Mouse (Mus musculus) CH12.LX (cell line): ENCODE measurements around the gene Gm10491. TPM values are rescaled to one million over a fixed set of nuclear protein-coding genes. Genes with fewer than 3 reads are reported as not detected.
"Not testable (repeated sequence)": the region's sequence is repeated elsewhere in the genome, so short reads cannot be mapped to it uniquely, and the experiment has no call there.

ENCODE experiments used
- DNase-seq: peaks from one replicate; pipeline ENCODE4 v3.0.0-alpha.2; 2013; ENCODE audit errors: extremely low read depth
- H3K27ac ChIP-seq: 2 replicates; pipeline ENCODE4 v1.5.1; 2012; ENCODE audit warnings: low read depth, mild to moderate bottlenecking, control low read depth, moderate library complexity; ENCODE audit not compliant: insufficient read depth
- H3K27me3 ChIP-seq: replicated peaks from 2 replicates; pipeline ENCODE3; 2012; ENCODE audit warnings: inconsistent platforms
- H3K36me3 ChIP-seq, 2 experiments: replicated peaks in 1 of 2; 2 replicates each; pipeline versions ENCODE3 to v1.6.1; 2012; ENCODE audit warnings: inconsistent platforms in 1 of 2, low read length in 1 of 2, mild to moderate bottlenecking in 1 of 2, mixed read lengths in 1 of 2, moderate library complexity in 1 of 2; ENCODE audit not compliant: control insufficient read depth in 1 of 2, insufficient read depth in 1 of 2
- H3K4me1 ChIP-seq, 2 experiments: 2 replicates each; pipeline ENCODE4 v1.6.1; 2012; ENCODE audit warnings: inconsistent platforms in 1 of 2, moderate library complexity in 1 of 2; ENCODE audit not compliant: insufficient read depth in 2 of 2, control insufficient read depth in 1 of 2
- H3K4me2 ChIP-seq: 2 replicates; pipeline ENCODE4 v1.6.1; 2012; ENCODE audit warnings: low read depth, mild to moderate bottlenecking, control low read depth; ENCODE audit not compliant: poor library complexity, insufficient read depth, severe bottlenecking
- H3K4me3 ChIP-seq, 3 experiments: fragments of 150-350 bp in 1 of 3; sonication (generic) in 1 of 3; replicated peaks in 1 of 3; 2 replicates each; pipeline versions ENCODE3 to v1.5.1; 2011 to 2012; ENCODE audit warnings: low read depth in 2 of 3, low read length in 2 of 3, mild to moderate bottlenecking in 2 of 3, moderate library complexity in 2 of 3, control low read depth in 1 of 3, improper control_type of control experiment in 1 of 3, inconsistent platforms in 1 of 3, mixed read lengths in 1 of 3; ENCODE audit not compliant: poor library complexity in 1 of 3
- H3K79me2 ChIP-seq: replicated peaks from 2 replicates; pipeline ENCODE4 v1.6.1; 2012; ENCODE audit warnings: mild to moderate bottlenecking, moderate library complexity; ENCODE audit not compliant: control insufficient read depth, poor library complexity, insufficient read depth, severe bottlenecking; ENCODE audit errors: extremely low read depth
- H3K9ac ChIP-seq: 2 replicates; pipeline ENCODE4 v1.6.1; 2012; ENCODE audit warnings: low read depth, mild to moderate bottlenecking, control low read depth, moderate library complexity; ENCODE audit not compliant: insufficient read depth
- H3K9me3 ChIP-seq: replicated peaks from 2 replicates; pipeline ENCODE3; 2012; ENCODE audit warnings: low read length, inconsistent platforms, mixed read lengths
- CTCF ChIP-seq, 2 experiments: IDR thresholded peaks in 1 of 2; conservative IDR thresholded peaks in 1 of 2; 2 replicates each; pipeline ENCODE4 v1.5.1; 2011 to 2012; ENCODE audit warnings: low read depth in 2 of 2, low read length in 2 of 2, improper control_type of control experiment in 1 of 2, inconsistent platforms in 1 of 2, mild to moderate bottlenecking in 1 of 2, moderate library complexity in 1 of 2
- EP300 ChIP-seq: IDR thresholded peaks from 2 replicates; pipeline ENCODE4 v1.6.1; 2011; ENCODE audit warnings: low read length, improper control_type of control experiment
- ETS1 ChIP-seq: conservative IDR thresholded peaks from 2 replicates; pipeline ENCODE4 v1.6.1; 2012; ENCODE audit warnings: low read depth, mild to moderate bottlenecking, inconsistent platforms, low read length, improper control_type of control experiment, moderate library complexity
- GABPA ChIP-seq: IDR thresholded peaks from 2 replicates; pipeline ENCODE4 v1.6.1; 2012; ENCODE audit warnings: low read depth, low read length, improper control_type of control experiment, inconsistent platforms; ENCODE audit not compliant: insufficient replicate concordance
- JUN ChIP-seq: IDR thresholded peaks from 2 replicates; pipeline ENCODE4 v1.6.1; 2011; ENCODE audit warnings: low read depth, mild to moderate bottlenecking, low read length, improper control_type of control experiment, moderate library complexity; ENCODE audit not compliant: insufficient read depth
- KAT2A ChIP-seq: IDR thresholded peaks from 2 replicates; pipeline ENCODE4 v1.6.1; 2012; ENCODE audit warnings: low read length, improper control_type of control experiment, inconsistent platforms; ENCODE audit not compliant: insufficient replicate concordance
- MEF2A ChIP-seq: IDR thresholded peaks from 2 replicates; pipeline ENCODE4 v1.6.1; 2014; ENCODE audit warnings: low read depth, mild to moderate bottlenecking, inconsistent platforms, low read length, improper control_type of control experiment, borderline replicate concordance
- RAD21 ChIP-seq: IDR thresholded peaks from 2 replicates; pipeline ENCODE4 v1.6.1; 2011; ENCODE audit warnings: low read depth, mild to moderate bottlenecking, low read length, improper control_type of control experiment, moderate library complexity
- TCF12 ChIP-seq: IDR thresholded peaks from 2 replicates; pipeline ENCODE4 v1.6.1; 2014; ENCODE audit warnings: low read depth, mild to moderate bottlenecking, inconsistent platforms, low read length, improper control_type of control experiment
- USF1 ChIP-seq: IDR thresholded peaks from 2 replicates; pipeline ENCODE4 v1.6.1; 2014; ENCODE audit warnings: low read depth, mild to moderate bottlenecking, inconsistent platforms, low read length, improper control_type of control experiment
- USF2 ChIP-seq: conservative IDR thresholded peaks from 2 replicates; pipeline ENCODE4 v1.6.1; 2011; ENCODE audit warnings: low read depth, low read length, improper control_type of control experiment
- ZC3H11A ChIP-seq: IDR thresholded peaks from 2 replicates; pipeline ENCODE4 v1.6.1; 2012; ENCODE audit warnings: low read depth, mild to moderate bottlenecking, inconsistent platforms, low read length, improper control_type of control experiment
- ZMIZ1 ChIP-seq: IDR thresholded peaks from 2 replicates; pipeline ENCODE4 v1.6.1; 2012; ENCODE audit warnings: low read depth, mild to moderate bottlenecking, inconsistent platforms, low read length, improper control_type of control experiment
- dilution Hi-C: fragments of 300-500 bp; cut with MboI; formaldehyde crosslinking; loops from 2 replicates; pipeline ENCODE4 v1.14.3; 2020; ENCODE audit warnings: low sequenced_read_pairs; ENCODE audit not compliant: extremely low pct_unique_long_range_greater_than_20kb, extremely low pct_ligation_motif_present
- in situ Hi-C: fragments of 300-500 bp; cut with MboI; formaldehyde crosslinking; loops from 3 replicates; pipeline ENCODE4 v1.14.3; 2019; ENCODE audit warnings: low sequenced_read_pairs, low pct_ligation_motif_present, low pct_unique_long_range_greater_than_20kb, mixed read lengths
- polyA plus RNA-seq: library from polyadenylated mRNA; unstranded; fragments of >175 nt; gene quantifications from 2 replicates; pipeline ENCODE4 v1.2.1, GENCODE M21; 2012; ENCODE audit warnings: low read depth; ENCODE audit not compliant: insufficient read length
- total RNA-seq, 2 experiments: library from RNA; depleted of rRNA; stranded (reverse); fragments of 300-350 nt in 1 of 2; fragments of >200 nt in 1 of 2; gene quantifications; 2 replicates each; pipeline ENCODE4 v1.2.3; 2012 to 2014

Gene Gm10491
- total and polyA plus RNA-seq, 3 experiments: not detected

DNA sequence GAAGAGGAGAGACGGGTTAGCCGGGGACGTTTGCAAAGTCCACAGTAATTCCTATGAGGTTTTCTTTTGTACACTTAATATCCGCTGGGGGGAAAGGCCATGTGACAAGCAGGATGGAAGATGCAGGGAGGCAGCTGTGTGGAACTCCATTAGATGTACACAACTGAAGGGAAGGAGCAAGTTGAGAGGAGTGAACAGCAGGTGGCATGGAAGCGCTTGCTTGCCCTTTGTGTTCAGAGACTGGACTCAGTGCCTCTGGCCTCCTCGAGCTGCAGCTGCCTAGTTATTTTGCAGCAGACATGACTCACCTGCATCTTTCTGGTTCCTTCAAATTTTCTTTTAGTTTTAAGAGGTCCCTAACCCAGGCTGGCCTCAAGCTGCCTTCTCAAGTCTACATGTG lies 2.8 kb upstream of the Gm10491 start:
- TF ChIP-seq CTCF (conservative IDR thresholded peaks at IDR 0.05 in 1 of 2, IDR thresholded peaks at IDR 0.05 in 1 of 2; ENCODE audit: low read depth in 2 of 2, low read length in 2 of 2): peak in 1 of 2 experiments; percentile 9; a peak in 1 of 4 replicates
- no peak for TF ChIP-seq TCF12
- H3K27me3 ChIP-seq: no peaks in the 10 kb centered on the region
- dilution Hi-C loops: no loop called here
- no peak overlapping the region for H3K4me2 ChIP-seq
- H3K36me3 ChIP-seq: peaks cover 10 to 19% of the 10 kb centered on the region in 2 experiments
- no peaks in the 10 kb centered on the region for H3K4me1 ChIP-seq
- H3K4me3 ChIP-seq: no peak overlapping the region
- no peak overlapping the region for H3K9ac ChIP-seq
- no peaks in the 10 kb centered on the region for H3K79me2 ChIP-seq
- DNase-seq: no peak
- H3K9me3 ChIP-seq: no peaks in the 10 kb centered on the region
- H3K27ac ChIP-seq: no peak overlapping the region
- in situ Hi-C loops: loop anchor here (5.0 to 25.0 kb wide), 2 partner anchors 107 to 202 kb away; partner anchors contain the start of gene Glod5

DNA sequence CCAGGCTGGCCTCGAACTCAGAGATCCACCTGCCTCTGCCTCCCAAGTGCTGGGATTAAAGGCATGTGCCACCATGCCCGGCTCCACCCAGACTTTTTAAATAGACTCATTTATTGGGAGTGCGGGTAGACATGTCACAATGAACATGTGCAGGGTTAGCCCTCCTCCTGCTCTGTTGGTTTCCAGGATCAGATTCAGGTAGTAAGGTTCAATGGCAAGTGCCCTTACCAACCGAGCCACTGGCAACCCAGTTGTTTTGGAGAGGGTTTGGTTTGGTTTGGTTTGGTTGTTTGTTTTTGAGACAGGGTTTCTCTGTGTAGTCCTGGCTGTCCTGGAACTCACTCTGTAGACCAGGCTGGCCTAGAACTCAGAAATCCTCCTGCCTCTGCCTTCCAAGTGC lies 1.6 kb upstream of the Gm10491 start, which contains the start of gene Gm10490:
TSS of gene Gm10490 (plus strand) at position 301 of the 400 bp plus-strand sequence.
- H3K9me3 ChIP-seq, DNase-seq, H3K27ac ChIP-seq, H3K4me2 ChIP-seq, H3K79me2 ChIP-seq, H3K4me1 ChIP-seq, H3K4me3 ChIP-seq, H3K27me3 ChIP-seq, dilution Hi-C loops, H3K9ac ChIP-seq: not testable (repeated sequence)
- H3K36me3 ChIP-seq: peaks cover 10 to 23% of the 10 kb centered on the region in 2 experiments
- in situ Hi-C loops: loop anchor here (25.0 kb wide), 1 partner anchor 203 kb away; no protein-coding TSS in a partner anchor

DNA sequence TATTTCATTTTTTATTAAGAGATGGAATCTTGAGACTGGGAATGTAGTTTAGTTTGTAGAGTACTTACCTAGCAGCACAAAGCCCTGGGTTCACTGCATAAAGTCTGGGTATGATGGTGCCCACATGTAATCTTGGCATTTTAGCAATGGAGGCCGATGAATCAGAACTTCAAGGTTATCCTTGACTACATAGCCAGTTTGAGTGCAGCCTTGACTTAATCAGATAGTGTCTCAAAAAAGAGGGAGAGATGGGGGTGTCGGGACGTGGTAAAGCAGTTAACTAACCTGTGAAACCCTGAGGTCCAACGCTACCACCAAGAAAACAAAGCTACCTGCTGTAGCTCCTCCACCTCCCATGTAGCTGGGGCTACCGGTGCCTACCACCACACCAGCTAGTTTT lies 3.2 kb downstream of the Gm10491 start:
- no peak overlapping the region for H3K9ac ChIP-seq
- peaks cover 20 to 39% of the 10 kb centered on the region in 2 experiments for H3K36me3 ChIP-seq
- H3K4me2 ChIP-seq: no peak overlapping the region
- no peak for DNase-seq
- dilution Hi-C loops: no loop called here
- peaks cover 0 to 4% of the 10 kb centered on the region in 2 experiments; a peak in 1 of 4 replicates for H3K4me1 ChIP-seq
- TF ChIP-seq RAD21 (no peak), USF2 (no peak), ZMIZ1 (no peak), ZC3H11A (no peak), USF1 (no peak), KAT2A (no peak), EP300 (no peak), JUN (no peak), ETS1 (no peak), MEF2A (no peak), GABPA (no peak)
- no peaks in the 10 kb centered on the region for H3K27me3 ChIP-seq
- H3K4me3 ChIP-seq: no peak overlapping the region
- no peaks in the 10 kb centered on the region for H3K79me2 ChIP-seq
- no peak overlapping the region for H3K27ac ChIP-seq
- in situ Hi-C loops: loop anchor here (25.0 kb wide), 1 partner anchor 208 kb away; no protein-coding TSS in a partner anchor
- H3K9me3 ChIP-seq: no peaks in the 10 kb centered on the region
